Mouse (Mus musculus) bone marrow, adult 2 months (tissue): ENCODE measurements around the gene Dgcr2.

Experiments
- CTCF ChIP-seq: fragments of 200-500 bp; IDR thresholded peaks from 2 replicates; pipeline ENCODE4 v1.5.1; 2011; ENCODE audit warnings: low read length, control low read depth; ENCODE audit not compliant: control insufficient read depth, insufficient read depth
- POLR2A ChIP-seq: fragments of 200-500 bp; IDR thresholded peaks from 2 replicates; pipeline ENCODE4 v1.6.1; 2011; ENCODE audit warnings: low read depth, mild to moderate bottlenecking, control low read depth, low read length, borderline replicate concordance; ENCODE audit not compliant: control insufficient read depth

- TF ChIP-seq POLR2A (no peak), CTCF (no peak)
Measured at GRCm38 (mm10) chr16:17851331-17851730, 47.0 kb downstream of the Dgcr2 start.
